Mouse (Mus musculus): ENCODE measurements around the gene Asb3. TPM values are rescaled to one million over a fixed set of nuclear protein-coding genes. Genes with fewer than 3 reads are reported as not detected.

The Asb3 gene
- polyA plus RNA-seq (2015; fragmentation: Nextera tagmentation; extraction: Ambion mirVana): 20.1 and 21.9 TPM in 2 replicates

GRCm38 (mm10) chr11:30885171-30885871 is at the start of gene Asb3, which contains the start of gene Gpr75:
TSS of gene Asb3 (plus strand) at chr11:30885416.
TSS of gene Gpr75 (plus strand) at chr11:30885358.

GRCm38 (mm10) chr11:30954279-30954725 is 69.1 kb downstream of the Asb3 start, which contains the start of gene Erlec1:
TSS of gene Erlec1 (minus strand) at chr11:30954335.

GRCm38 (mm10) chr11:30985877-30986624 is 100.8 kb downstream of the Asb3 start, which contains the start of gene Chac2:
TSS of gene Chac2 (minus strand) at chr11:30986350.

Other genes with a start within 250 kb of the Asb3 start
- 87.6 and 105 TPM in 2 replicates for gene Acyp2, start 235.8 kb upstream of the Asb3 start, polyA plus RNA-seq (2015; fragmentation: Nextera tagmentation; extraction: Ambion mirVana)
- 11.5 and 11.6 TPM in 2 replicates for gene Psme4, start 113.7 kb upstream of the Asb3 start, polyA plus RNA-seq (2015; fragmentation: Nextera tagmentation; extraction: Ambion mirVana)
- gene Gpr75, start 58 bp upstream of the Asb3 start, polyA plus RNA-seq (2015; fragmentation: Nextera tagmentation; extraction: Ambion mirVana): 6.6 and 7.1 TPM in 2 replicates
- gene Erlec1, start 68.9 kb downstream of the Asb3 start, polyA plus RNA-seq (2015; fragmentation: Nextera tagmentation; extraction: Ambion mirVana): 13.4 and 14.5 TPM in 2 replicates
- 28.3 and 35.4 TPM in 2 replicates for gene Chac2, start 100.9 kb downstream of the Asb3 start, polyA plus RNA-seq (2015; fragmentation: Nextera tagmentation; extraction: Ambion mirVana)

Measured in neural tube, postnatal 0 days (tissue).